In genomic region chr6:38753729-38754128, GRCm38 (mm10) we compare ENCODE assay signal across 8 mouse cellular contexts.
A peak's percentile ranks its signal among the peaks of the same experiment; 100 is the strongest.
DNase-seq lines count a peak whose midpoint lies in the region; ATAC-seq lines count a peak whose summit lies in the region.

No protein-coding gene starts in this region.

- ATAC-seq in hindbrain, embryonic 16.5 days: peak; percentile 58
- no peak for ATAC-seq in hindbrain, embryonic 11.5 days (ENCODE audit: low FRiP score)
- peak; percentile 69; the same call in 1 of the 2 replicates for ATAC-seq in heart, embryonic 14.5 days (ENCODE audit: insufficient number of reproducible peaks, insufficient read depth, low FRiP score, low read depth)

- no peaks in the 10 kb centered on the region for H3K9me3 ChIP-seq in hindbrain, embryonic 16.5 days (ENCODE audit: control insufficient read depth, low read length)
- H3K9me3 ChIP-seq in hindbrain, embryonic 11.5 days (ENCODE audit: control insufficient read depth, low read length): no peaks in the 10 kb centered on the region
- H3K9me3 ChIP-seq in heart, embryonic 14.5 days (ENCODE audit: control insufficient read depth, low read length): no peaks in the 10 kb centered on the region

- no peak overlapping the region for H3K4me2 ChIP-seq in hindbrain, embryonic 16.5 days (ENCODE audit: low read length)
- no peak overlapping the region for H3K4me2 ChIP-seq in hindbrain, embryonic 11.5 days (replicated peaks; ENCODE audit: low read depth, low read length)
- H3K4me2 ChIP-seq in heart, embryonic 14.5 days (ENCODE audit: low read length): no peak overlapping the region

- no peak for DNase-seq in hindbrain, embryonic 11.5 days (ENCODE audit: low spot score)
- DNase-seq in adrenal gland, adult (ENCODE audit: inconsistent age in 2 of 2, low spot score in 1 of 2): peak; percentile 87 to 92
- peak; percentile 82 for DNase-seq in kidney, postnatal 14 days
- no peak for DNase-seq in layer of hippocampus, postnatal 25 days (ENCODE audit: extremely low spot score in 1 of 2, low spot score in 1 of 2)
- no peak for DNase-seq in frontal cortex, postnatal 36 days (ENCODE audit: low spot score in 2 of 2)
- no peak for DNase-seq in cerebellum, adult 11 months

- no peak overlapping the region for H3K9ac ChIP-seq in hindbrain, embryonic 16.5 days (ENCODE audit: low read depth, low read length)
- H3K9ac ChIP-seq in hindbrain, embryonic 11.5 days (ENCODE audit: low read depth, low read length): no peak overlapping the region
- H3K9ac ChIP-seq in heart, embryonic 14.5 days (ENCODE audit: low read length): no peak overlapping the region

- H3K36me3 ChIP-seq in hindbrain, embryonic 16.5 days (ENCODE audit: control insufficient read depth, insufficient read depth, low read length): no peaks in the 10 kb centered on the region
- no peaks in the 10 kb centered on the region for H3K36me3 ChIP-seq in hindbrain, embryonic 11.5 days (ENCODE audit: control insufficient read depth, insufficient read depth, low read length)
- no peaks in the 10 kb centered on the region for H3K36me3 ChIP-seq in heart, embryonic 14.5 days (ENCODE audit: control insufficient read depth, insufficient read depth, low read length)

- WGBS in hindbrain, embryonic 16.5 days: 55% methylated on average over 2 of the region's 2 CpGs
- 81% methylated on average over 2 of the region's 2 CpGs for WGBS in hindbrain, embryonic 11.5 days
- 49% methylated on average over 2 of the region's 2 CpGs for WGBS in heart, embryonic 14.5 days

- no peaks in the 10 kb centered on the region for H3K27me3 ChIP-seq in hindbrain, embryonic 16.5 days (replicated peaks; ENCODE audit: control insufficient read depth, insufficient read depth, low read length)
- H3K27me3 ChIP-seq in hindbrain, embryonic 11.5 days (ENCODE audit: control insufficient read depth, insufficient read depth, low read length): no peaks in the 10 kb centered on the region
- no peaks in the 10 kb centered on the region for H3K27me3 ChIP-seq in heart, embryonic 14.5 days (ENCODE audit: control insufficient read depth, insufficient read depth, low read length)

- H3K4me3 ChIP-seq in hindbrain, embryonic 16.5 days (ENCODE audit: low read length): no peak overlapping the region
- H3K4me3 ChIP-seq in hindbrain, embryonic 11.5 days (ENCODE audit: low read depth, low read length): no peak overlapping the region
- no peak overlapping the region for H3K4me3 ChIP-seq in heart, embryonic 14.5 days (ENCODE audit: control insufficient read depth in 1 of 2, insufficient read depth in 1 of 2, low read depth in 1 of 2, low read length in 2 of 2)

- peaks cover 2% of the 10 kb centered on the region; the same call in 1 of the 2 replicates for H3K4me1 ChIP-seq in hindbrain, embryonic 16.5 days (ENCODE audit: control insufficient read depth, insufficient read depth, low read depth, low read length)
- H3K4me1 ChIP-seq in hindbrain, embryonic 11.5 days (replicated peaks; ENCODE audit: control insufficient read depth, insufficient read depth, low read length): no peaks in the 10 kb centered on the region
- H3K4me1 ChIP-seq in heart, embryonic 14.5 days (ENCODE audit: control insufficient read depth in 2 of 2, insufficient read depth in 2 of 2, low read length in 2 of 2): peaks cover 9 to 43% of the 10 kb centered on the region in 2 experiments

- peak overlapping the region; percentile 46; the same call in 1 of the 2 replicates for H3K27ac ChIP-seq in hindbrain, embryonic 16.5 days (ENCODE audit: low read depth, low read length)
- H3K27ac ChIP-seq in hindbrain, embryonic 11.5 days (ENCODE audit: low read depth, low read length): no peak overlapping the region
- H3K27ac ChIP-seq in heart, embryonic 14.5 days (replicated peaks in 1 of 2; ENCODE audit: control insufficient read depth in 1 of 2, insufficient read depth in 1 of 2, low read depth in 2 of 2, low read length in 2 of 2): no peak overlapping the region; a peak in 1 of 4 replicates

Comparison
In these comparisons a context has a peak if more than half of its experiments do, and no peak if none do; other contexts are left out.
1. DNase-seq: peak in adrenal gland, adult (2 of 2) and kidney, postnatal 14 days (single experiment); none in hindbrain, embryonic 11.5 days (single experiment), layer of hippocampus, postnatal 25 days (0 of 2), frontal cortex, postnatal 36 days (0 of 2) and cerebellum, adult 11 months (single experiment).